Mouse (Mus musculus) kidney, embryonic 16.5 days (tissue): ENCODE measurements at regions not wholly inside any gene's neighbourhood (a gene's known extent, or its start where the extent isn't known, plus 50 kb on each side); places are given as distances from the start of the nearest gene placed in this dataset.
A peak's percentile ranks its signal among the peaks of the same experiment; 100 is the strongest.

ENCODE experiments used
- ATAC-seq: fragments of 200-750 bp; cut with Nextera tagmentation; 2 replicates; pipeline ENCODE4 v1.8.0; 2017; ENCODE audit warnings: moderate TSS enrichment; ENCODE audit not compliant: low FRiP score, low TSS enrichment
- H3K27ac ChIP-seq: fragments of 300-500 bp; sonication (generic); 2 replicates; pipeline ENCODE4 v1.5.1; 2014; ENCODE audit warnings: low read length
- H3K27me3 ChIP-seq: fragments of 300-500 bp; sonication (generic); 2 replicates; pipeline ENCODE4 v1.6.1; 2014; ENCODE audit warnings: low read length, control low read depth, mixed read lengths; ENCODE audit not compliant: insufficient read depth
- H3K36me3 ChIP-seq: fragments of 300-500 bp; sonication (generic); 2 replicates; pipeline ENCODE4 v1.6.1; 2014; ENCODE audit warnings: low read length, control low read depth, mixed read lengths; ENCODE audit not compliant: insufficient read depth
- H3K4me1 ChIP-seq: fragments of 300-500 bp; sonication (generic); 2 replicates; pipeline ENCODE4 v1.6.1; 2014; ENCODE audit warnings: low read length, control low read depth, mixed read lengths; ENCODE audit not compliant: insufficient read depth
- H3K4me2 ChIP-seq: fragments of 300-500 bp; sonication (generic); replicated peaks from 2 replicates; pipeline ENCODE4 v1.6.1; 2014; ENCODE audit warnings: low read depth, low read length
- H3K4me3 ChIP-seq: fragments of 300-500 bp; sonication (generic); 2 replicates; pipeline ENCODE4 v1.5.1; 2014; ENCODE audit warnings: mild to moderate bottlenecking, low read length
- H3K9ac ChIP-seq: fragments of 300-500 bp; sonication (generic); replicated peaks from 2 replicates; pipeline ENCODE4 v1.6.1; 2014; ENCODE audit warnings: low read length
- H3K9me3 ChIP-seq: fragments of 300-500 bp; sonication (generic); 2 replicates; pipeline ENCODE4 v1.6.1; 2016; ENCODE audit warnings: low read length, control low read depth
- WGBS: fragments of 180-500 bp; shearing (Covaris S2); extraction: QIAGEN DNeasy Blood & Tissue Kit; methylation state at CpG from one replicate; pipeline ENCODE4 v1.1.7; 2014; 5-methylcytosine and 5-hydroxymethylcytosine counted together

- H3K4me2 ChIP-seq, result no peak overlapping the region
- H3K27me3 ChIP-seq, result no peaks in the 10 kb centered on the region
- no peaks in the 10 kb centered on the region for H3K36me3 ChIP-seq
- H3K9ac ChIP-seq, result no peak overlapping the region
- ATAC-seq, result no peak
- H3K4me1 ChIP-seq, result peaks cover 4% of the 10 kb centered on the region
- H3K9me3 ChIP-seq, result no peaks in the 10 kb centered on the region
- 37% methylated on average over 4 of the region's 4 CpGs for WGBS
- no peak overlapping the region for H3K27ac ChIP-seq
- no peak overlapping the region for H3K4me3 ChIP-seq
Measured at GRCm38 (mm10) chr10:120576148-120576547, 99.9 kb upstream of the Hmga2 start.

- Histone ChIP-seq H3K27me3 (no peaks in the 10 kb centered on the region), H3K9ac (no peak overlapping the region), H3K27ac (no peak overlapping the region), H3K4me3 (no peak overlapping the region), H3K36me3 (no peaks in the 10 kb centered on the region), H3K9me3 (no peaks in the 10 kb centered on the region), H3K4me2 (peak overlapping the region; percentile 18; the same call in 1 of the 2 replicates), H3K4me1 (peaks cover 4% of the 10 kb centered on the region)
- no peak for ATAC-seq
- WGBS, result 6% methylated on average over 6 of the region's 6 CpGs
Measured at GRCm38 (mm10) chr10:120571340-120571739, 95.1 kb upstream of the Hmga2 start.

GRCm38 (mm10) chr10:120565992-120566391, 89.7 kb upstream of the Hmga2 start:
- Histone ChIP-seq H3K27me3 (no peaks in the 10 kb centered on the region), H3K9me3 (no peaks in the 10 kb centered on the region), H3K4me3 (no peak overlapping the region), H3K4me2 (no peak overlapping the region), H3K4me1 (peaks cover 11% of the 10 kb centered on the region), H3K9ac (no peak overlapping the region), H3K36me3 (no peaks in the 10 kb centered on the region), H3K27ac (no peak overlapping the region)
- 98% methylated on average over 4 of the region's 4 CpGs for WGBS
- no peak for ATAC-seq

- Histone ChIP-seq H3K9me3 (peaks cover 6% of the 10 kb centered on the region; the same call in 1 of the 2 replicates), H3K4me3 (no peak overlapping the region; the same call in 1 of the 2 replicates), H3K4me1 (peaks cover 11% of the 10 kb centered on the region), H3K9ac (no peak overlapping the region), H3K27me3 (no peaks in the 10 kb centered on the region), H3K36me3 (no peaks in the 10 kb centered on the region), H3K4me2 (peak overlapping the region; percentile 40), H3K27ac (no peak overlapping the region)
- ATAC-seq, result no peak
- 27% methylated on average over 14 of the region's 14 CpGs for WGBS
Measured at GRCm38 (mm10) chr10:120564859-120565258, 88.6 kb upstream of the Hmga2 start.

- no peak overlapping the region for H3K4me3 ChIP-seq
- no peak for ATAC-seq
- H3K4me1 ChIP-seq, result peaks cover 11% of the 10 kb centered on the region
- no peaks in the 10 kb centered on the region for H3K36me3 ChIP-seq
- no peak overlapping the region for H3K27ac ChIP-seq
- 21% methylated on average over 10 of the region's 10 CpGs for WGBS
- H3K9ac ChIP-seq, result no peak overlapping the region
- H3K4me2 ChIP-seq, result no peak overlapping the region
- H3K27me3 ChIP-seq, result no peaks in the 10 kb centered on the region
- peaks cover 6% of the 10 kb centered on the region; the same call in 1 of the 2 replicates for H3K9me3 ChIP-seq
Measured at GRCm38 (mm10) chr10:120563926-120564325, 87.7 kb upstream of the Hmga2 start.

GRCm38 (mm10) chr10:120561821-120562220, 85.6 kb upstream of the Hmga2 start:
- H3K36me3 ChIP-seq, result no peaks in the 10 kb centered on the region
- no peak overlapping the region for H3K9ac ChIP-seq
- H3K4me1 ChIP-seq, result peaks cover 18% of the 10 kb centered on the region
- no peak for ATAC-seq
- H3K4me2 ChIP-seq, result no peak overlapping the region
- H3K9me3 ChIP-seq, result peaks cover 6% of the 10 kb centered on the region; the same call in 1 of the 2 replicates
- no peak overlapping the region for H3K27ac ChIP-seq
- no peaks in the 10 kb centered on the region for H3K27me3 ChIP-seq
- 96% methylated on average over 5 of the region's 5 CpGs for WGBS
- H3K4me3 ChIP-seq, result no peak overlapping the region

GRCm38 (mm10) chr10:120557850-120558447, 81.7 kb upstream of the Hmga2 start:
- H3K36me3 ChIP-seq, result no peaks in the 10 kb centered on the region
- H3K9me3 ChIP-seq, result peaks cover 6% of the 10 kb centered on the region; the same call in 1 of the 2 replicates
- H3K4me2 ChIP-seq, result no peak overlapping the region
- H3K4me1 ChIP-seq, result peaks cover 14% of the 10 kb centered on the region
- H3K27ac ChIP-seq, result no peak overlapping the region
- WGBS, result 44% methylated on average over 10 of the region's 10 CpGs
- no peaks in the 10 kb centered on the region for H3K27me3 ChIP-seq
- no peak overlapping the region for H3K4me3 ChIP-seq
- ATAC-seq, result no peak
- H3K9ac ChIP-seq, result no peak overlapping the region

GRCm38 (mm10) chr10:120556116-120556515, 79.8 kb upstream of the Hmga2 start:
- Histone ChIP-seq H3K27ac (no peak overlapping the region), H3K4me2 (no peak overlapping the region), H3K36me3 (no peaks in the 10 kb centered on the region), H3K9me3 (peaks cover 6% of the 10 kb centered on the region; the same call in 1 of the 2 replicates), H3K4me1 (peaks cover 22% of the 10 kb centered on the region), H3K4me3 (no peak overlapping the region), H3K27me3 (no peaks in the 10 kb centered on the region), H3K9ac (no peak overlapping the region)
- 89% methylated on average over 9 of the region's 9 CpGs for WGBS
- no peak for ATAC-seq

- peak overlapping the region; percentile 57 for H3K4me3 ChIP-seq
- H3K27ac ChIP-seq, result peak overlapping the region; percentile 87
- H3K9ac ChIP-seq, result peak overlapping the region; percentile 77
- no peaks in the 10 kb centered on the region for H3K9me3 ChIP-seq
- under 1% methylated on average over 16 of the region's 16 CpGs for WGBS
- H3K27me3 ChIP-seq, result no peaks in the 10 kb centered on the region
- H3K4me2 ChIP-seq, result peak overlapping the region; percentile 95
- peak; percentile 88 for ATAC-seq
- H3K4me1 ChIP-seq, result peaks cover 15% of the 10 kb centered on the region
- H3K36me3 ChIP-seq, result no peaks in the 10 kb centered on the region
Measured at GRCm38 (mm10) chr10:120553097-120553453, 76.8 kb upstream of the Hmga2 start.

GRCm38 (mm10) chr10:120552341-120553096, 76.2 kb upstream of the Hmga2 start:
- WGBS, result under 1% methylated on average over 56 of the region's 56 CpGs
- H3K4me3 ChIP-seq, result peak overlapping the region; percentile 57
- H3K4me2 ChIP-seq, result peak overlapping the region; percentile 95
- H3K4me1 ChIP-seq, result peaks cover 15% of the 10 kb centered on the region
- peak overlapping the region; percentile 77 for H3K9ac ChIP-seq
- H3K27ac ChIP-seq, result peak overlapping the region; percentile 87
- H3K9me3 ChIP-seq, result no peaks in the 10 kb centered on the region
- ATAC-seq, result peak; percentile 86
- H3K27me3 ChIP-seq, result no peaks in the 10 kb centered on the region
- no peaks in the 10 kb centered on the region for H3K36me3 ChIP-seq
